Mouse (Mus musculus): ENCODE results near the gene Thop1. TPM values are rescaled to one million over a fixed set of nuclear protein-coding genes. Genes with fewer than 3 reads are reported as not detected.
"Not testable (repeated sequence)": the region's sequence is repeated elsewhere in the genome, so short reads cannot be mapped to it uniquely, and the experiment has no call there.

Thop1 gene
- polyA plus RNA-seq, 1 experiment from 2014 or later = 19.4 TPM

- H3K36me3 ChIP-seq (replicated peaks) = no peaks in the 10 kb centered on the region
- 64% methylated on average over 6 of the region's 6 CpGs for WGBS (ENCODE audit: insufficient replicate concordance)
- no peaks in the 10 kb centered on the region for H3K27me3 ChIP-seq
- no peaks in the 10 kb centered on the region for H3K9me3 ChIP-seq (replicated peaks)
- ATAC-seq (ENCODE audit: insufficient read depth) = no peak
- H3K27ac ChIP-seq (replicated peaks) = peak overlapping the region; percentile 51; the same call in 1 of the 2 replicates
- H3K4me3 ChIP-seq (replicated peaks) = peak overlapping the region; percentile 83
- H3K9ac ChIP-seq = peak overlapping the region; percentile 73; the same call in 1 of the 2 replicates
- peaks cover 23% of the 10 kb centered on the region for H3K4me1 ChIP-seq (replicated peaks)
- H3K4me2 ChIP-seq = peak overlapping the region; percentile 76
Measured at GRCm38 (mm10) chr10:81058896-81059295, 10.9 kb upstream of the Thop1 start.

GRCm38 (mm10) chr10:81059603-81060543, 10.0 kb upstream of the Thop1 start, which contains the start of gene Sgta:
Gene Sgta (minus strand): TSS chr10:81060181.
- H3K4me3 ChIP-seq (replicated peaks) = peak within 1 kb of the TSS; percentile 83
- peak within 1 kb of the TSS; percentile 73 for H3K9ac ChIP-seq
- peak; percentile 79 for ATAC-seq (ENCODE audit: insufficient read depth)
- H3K27ac ChIP-seq (replicated peaks) = peak within 1 kb of the TSS; percentile 51
- H3K27me3 ChIP-seq = no peaks in the 10 kb centered on the region
- WGBS (ENCODE audit: insufficient replicate concordance) = under 1% methylated on average over 48 of the region's 48 CpGs
- H3K4me1 ChIP-seq (replicated peaks) = peaks cover 21% of the 10 kb centered on the region
- no peaks in the 10 kb centered on the region for H3K9me3 ChIP-seq (replicated peaks)
- no peaks in the 10 kb centered on the region for H3K36me3 ChIP-seq (replicated peaks)
- H3K4me2 ChIP-seq = peak within 1 kb of the TSS; percentile 76

- Histone ChIP-seq H3K9me3 (replicated peaks) (no peaks in the 10 kb centered on the region), H3K27ac (replicated peaks) (no peak overlapping the region), H3K4me3 (replicated peaks) (no peak overlapping the region), H3K4me2 (no peak overlapping the region), H3K27me3 (0 out of 2 replicates have a peak, but pooled peaks cover 2% of the 10 kb centered on the region), H3K4me1 (replicated peaks) (peaks cover 21% of the 10 kb centered on the region), H3K9ac (no peak overlapping the region), H3K36me3 (replicated peaks) (no peaks in the 10 kb centered on the region)
- 48% methylated on average over 4 of the region's 4 CpGs for WGBS (ENCODE audit: insufficient replicate concordance)
- ATAC-seq (ENCODE audit: insufficient read depth) = no peak
Measured at GRCm38 (mm10) chr10:81062710-81063109, 7.1 kb upstream of the Thop1 start.

GRCm38 (mm10) chr10:81064519-81064918, 5.3 kb upstream of the Thop1 start:
- Histone ChIP-seq H3K27me3 (peaks cover 10% of the 10 kb centered on the region; the same call in 1 of the 2 replicates), H3K4me1 (replicated peaks) (peaks cover 13% of the 10 kb centered on the region)
- not testable (repeated sequence) for H3K9ac ChIP-seq; H3K36me3 ChIP-seq (replicated peaks); H3K4me2 ChIP-seq; ATAC-seq (ENCODE audit: insufficient read depth); H3K4me3 ChIP-seq (replicated peaks); H3K27ac ChIP-seq (replicated peaks); H3K9me3 ChIP-seq (replicated peaks)
- 74% methylated on average over 8 of the region's 8 CpGs for WGBS (ENCODE audit: insufficient replicate concordance)

- Histone ChIP-seq H3K9me3 (replicated peaks) (no peaks in the 10 kb centered on the region), H3K36me3 (replicated peaks) (peaks cover 7% of the 10 kb centered on the region; the same call in 1 of the 2 replicates), H3K9ac (no peak overlapping the region), H3K4me2 (no peak overlapping the region), H3K27me3 (peaks cover 10% of the 10 kb centered on the region; the same call in 1 of the 2 replicates), H3K27ac (replicated peaks) (no peak overlapping the region), H3K4me3 (replicated peaks) (no peak overlapping the region), H3K4me1 (replicated peaks) (peaks cover 30% of the 10 kb centered on the region)
- no peak for ATAC-seq (ENCODE audit: insufficient read depth)
- 56% methylated on average over 5 of the region's 5 CpGs for WGBS (ENCODE audit: insufficient replicate concordance)
Measured at GRCm38 (mm10) chr10:81068706-81069105, 1.1 kb upstream of the Thop1 start.

GRCm38 (mm10) chr10:81072290-81072689, 2.5 kb downstream of the Thop1 start:
- Histone ChIP-seq H3K9me3 (replicated peaks) (no peaks in the 10 kb centered on the region), H3K36me3 (replicated peaks) (peaks cover 13% of the 10 kb centered on the region; the same call in 1 of the 2 replicates), H3K9ac (no peak overlapping the region), H3K4me1 (replicated peaks) (peaks cover 30% of the 10 kb centered on the region), H3K4me3 (replicated peaks) (no peak overlapping the region), H3K4me2 (no peak overlapping the region), H3K27ac (replicated peaks) (no peak overlapping the region), H3K27me3 (peaks cover 10% of the 10 kb centered on the region; the same call in 1 of the 2 replicates)
- WGBS (ENCODE audit: insufficient replicate concordance) = 81% methylated on average over 8 of the region's 8 CpGs
- no peak for ATAC-seq (ENCODE audit: insufficient read depth)

- no peak overlapping the region for H3K4me3 ChIP-seq (replicated peaks)
- no peak overlapping the region for H3K27ac ChIP-seq (replicated peaks)
- no peak for ATAC-seq (ENCODE audit: insufficient read depth)
- H3K9me3 ChIP-seq (replicated peaks) = no peaks in the 10 kb centered on the region
- 54% methylated on average over 7 of the region's 7 CpGs for WGBS (ENCODE audit: insufficient replicate concordance)
- peaks cover 30% of the 10 kb centered on the region for H3K4me1 ChIP-seq (replicated peaks)
- H3K9ac ChIP-seq = no peak overlapping the region
- peaks cover 18% of the 10 kb centered on the region for H3K36me3 ChIP-seq (replicated peaks)
- H3K27me3 ChIP-seq = 0 out of 2 replicates have a peak, but pooled peaks cover under 1% of the 10 kb centered on the region
- H3K4me2 ChIP-seq = no peak overlapping the region
Measured at GRCm38 (mm10) chr10:81073464-81073863, 3.6 kb downstream of the Thop1 start.

GRCm38 (mm10) chr10:81075734-81076133, 5.9 kb downstream of the Thop1 start:
- H3K36me3 ChIP-seq (replicated peaks) = peaks cover 39% of the 10 kb centered on the region
- H3K4me1 ChIP-seq (replicated peaks) = peaks cover 12% of the 10 kb centered on the region
- no peak overlapping the region for H3K4me2 ChIP-seq
- no peak overlapping the region for H3K4me3 ChIP-seq (replicated peaks)
- H3K27me3 ChIP-seq = no peaks in the 10 kb centered on the region
- H3K9me3 ChIP-seq (replicated peaks) = no peaks in the 10 kb centered on the region
- 81% methylated on average over 8 of the region's 8 CpGs for WGBS (ENCODE audit: insufficient replicate concordance)
- ATAC-seq (ENCODE audit: insufficient read depth) = no peak
- H3K27ac ChIP-seq (replicated peaks) = no peak overlapping the region
- H3K9ac ChIP-seq = no peak overlapping the region

GRCm38 (mm10) chr10:81076356-81076755, 6.5 kb downstream of the Thop1 start:
- Histone ChIP-seq H3K27me3 (no peaks in the 10 kb centered on the region), H3K9ac (no peak overlapping the region), H3K36me3 (replicated peaks) (peaks cover 46% of the 10 kb centered on the region), H3K9me3 (replicated peaks) (no peaks in the 10 kb centered on the region), H3K27ac (replicated peaks) (no peak overlapping the region), H3K4me2 (no peak overlapping the region), H3K4me1 (replicated peaks) (0 out of 2 replicates have a peak, but pooled peaks cover 6% of the 10 kb centered on the region), H3K4me3 (replicated peaks) (no peak overlapping the region)
- ATAC-seq (ENCODE audit: insufficient read depth) = no peak
- 64% methylated on average over 1 of the region's 1 CpGs for WGBS (ENCODE audit: insufficient replicate concordance)

GRCm38 (mm10) chr10:81077916-81078315, 8.1 kb downstream of the Thop1 start:
- H3K36me3 ChIP-seq (replicated peaks) = peaks cover 54% of the 10 kb centered on the region
- no peak for ATAC-seq (ENCODE audit: insufficient read depth)
- no peaks in the 10 kb centered on the region for H3K27me3 ChIP-seq
- H3K27ac ChIP-seq (replicated peaks) = no peak overlapping the region
- H3K4me3 ChIP-seq (replicated peaks) = no peak overlapping the region
- peaks cover 11% of the 10 kb centered on the region for H3K4me1 ChIP-seq (replicated peaks)
- H3K4me2 ChIP-seq = no peak overlapping the region
- no peaks in the 10 kb centered on the region for H3K9me3 ChIP-seq (replicated peaks)
- H3K9ac ChIP-seq = no peak overlapping the region
- WGBS (ENCODE audit: insufficient replicate concordance) = 83% methylated on average over 11 of the region's 11 CpGs

GRCm38 (mm10) chr10:81080008-81080655, 10.3 kb downstream of the Thop1 start:
- ATAC-seq (ENCODE audit: insufficient read depth) = no peak
- Histone ChIP-seq H3K36me3 (replicated peaks) (peaks cover 41% of the 10 kb centered on the region), H3K9me3 (replicated peaks) (no peaks in the 10 kb centered on the region), H3K4me2 (no peak overlapping the region), H3K4me1 (replicated peaks) (peaks cover 11% of the 10 kb centered on the region), H3K4me3 (replicated peaks) (no peak overlapping the region), H3K27me3 (no peaks in the 10 kb centered on the region), H3K27ac (replicated peaks) (no peak overlapping the region), H3K9ac (no peak overlapping the region)
- 86% methylated on average over 31 of the region's 31 CpGs for WGBS (ENCODE audit: insufficient replicate concordance)

Measured in liver, embryonic 15.5 days (tissue).